Mouse (Mus musculus): ENCODE measurements around the gene Bcl2.

- TF ChIP-seq CTCF (IDR thresholded peaks at IDR 0.05; ENCODE audit: low read depth) (no peak), EP300 (optimal IDR thresholded peaks at IDR 0.05) (no peak)
These were observed 145.2 kb downstream of the Bcl2 start for GRCm38 (mm10) chr1:106568868-106569267.

All from stomach, postnatal 0 days (tissue).